Comparison of ENCODE assay signal across 8 mouse cellular contexts in genomic region chr3:34081929-34082328, GRCm38 (mm10). TPM values are rescaled to one million over a fixed set of nuclear protein-coding genes. Genes with fewer than 3 reads are reported as not detected.
DNase-seq lines count a peak whose midpoint lies in the region; ATAC-seq and TF ChIP-seq lines count a peak whose summit lies in the region.

No protein-coding gene starts in this region.

- peaks cover 9% of the 10 kb centered on the region; the same call in 1 of the 2 replicates for H3K4me1 ChIP-seq in kidney, embryonic 16.5 days (ENCODE audit: insufficient read depth, low read length)
- H3K4me1 ChIP-seq in embryonic facial prominence, embryonic 13.5 days = peaks cover 16% of the 10 kb centered on the region
- peaks cover 11% of the 10 kb centered on the region for H3K4me1 ChIP-seq in hindbrain, postnatal 0 days (ENCODE audit: insufficient read depth, low read length)
- H3K4me1 ChIP-seq in midbrain, embryonic 14.5 days (ENCODE audit: control insufficient read depth, insufficient read depth, low read length) = peaks cover 16% of the 10 kb centered on the region

- no peak for DNase-seq in kidney, adult 18-20 months
- no peak for DNase-seq in hindbrain, postnatal 0 days (ENCODE audit: low spot score)
- no peak for DNase-seq in midbrain, embryonic 14.5 days
- no peak for DNase-seq in embryo, embryonic 10.5 days (ENCODE audit: low spot score)
- no peak for DNase-seq in retina, postnatal 1 day

- peak overlapping the region; percentile 67 for H3K4me3 ChIP-seq in kidney, embryonic 16.5 days (ENCODE audit: low read length)
- peak overlapping the region; percentile 81 for H3K4me3 ChIP-seq in embryonic facial prominence, embryonic 13.5 days
- peak overlapping the region; percentile 81 for H3K4me3 ChIP-seq in hindbrain, postnatal 0 days (ENCODE audit: low read length)
- H3K4me3 ChIP-seq in midbrain, embryonic 14.5 days (replicated peaks; ENCODE audit: low read depth, low read length) = peak overlapping the region; percentile 72

- H3K27ac ChIP-seq in kidney, embryonic 16.5 days (ENCODE audit: low read length) = no peak overlapping the region
- 0 out of 2 replicates have a peak overlapping the region, but pooled peaks have one; percentile 13 for H3K27ac ChIP-seq in embryonic facial prominence, embryonic 13.5 days
- H3K27ac ChIP-seq in hindbrain, postnatal 0 days = 0 out of 2 replicates have a peak overlapping the region, but pooled peaks have one; percentile 80
- peak overlapping the region; percentile 79 for H3K27ac ChIP-seq in midbrain, embryonic 14.5 days (replicated peaks; ENCODE audit: low read depth, low read length)

- H3K9me3 ChIP-seq in kidney, embryonic 16.5 days (ENCODE audit: low read length) = no peaks in the 10 kb centered on the region
- no peaks in the 10 kb centered on the region for H3K9me3 ChIP-seq in embryonic facial prominence, embryonic 13.5 days
- no peaks in the 10 kb centered on the region for H3K9me3 ChIP-seq in hindbrain, postnatal 0 days (ENCODE audit: low read length)
- no peaks in the 10 kb centered on the region for H3K9me3 ChIP-seq in midbrain, embryonic 14.5 days (ENCODE audit: control insufficient read depth, low read length)

- H3K4me2 ChIP-seq in kidney, embryonic 16.5 days (replicated peaks; ENCODE audit: low read depth, low read length) = peak overlapping the region; percentile 49
- peak overlapping the region; percentile 64 for H3K4me2 ChIP-seq in embryonic facial prominence, embryonic 13.5 days
- peak overlapping the region; percentile 70 for H3K4me2 ChIP-seq in hindbrain, postnatal 0 days (ENCODE audit: low read depth, low read length)
- H3K4me2 ChIP-seq in midbrain, embryonic 14.5 days (ENCODE audit: low read length) = peak overlapping the region; percentile 61

- TF ChIP-seq CTCF in hindbrain, postnatal 0 days (IDR thresholded peaks at IDR 0.05; ENCODE audit: low read depth) = no peak

- peak overlapping the region; percentile 88; the same call in 1 of the 2 replicates for H3K9ac ChIP-seq in kidney, embryonic 16.5 days (replicated peaks; ENCODE audit: low read length)
- no peak overlapping the region for H3K9ac ChIP-seq in embryonic facial prominence, embryonic 13.5 days
- peak overlapping the region; percentile 81 for H3K9ac ChIP-seq in hindbrain, postnatal 0 days (replicated peaks; ENCODE audit: low read length)
- peak overlapping the region; percentile 79 for H3K9ac ChIP-seq in midbrain, embryonic 14.5 days (replicated peaks; ENCODE audit: low read length)

- whole genome bisulfite sequencing in kidney, embryonic 16.5 days = 84% methylated on average over 3 of the region's 3 CpGs
- WGBS in embryonic facial prominence, embryonic 13.5 days = 80% methylated on average over 3 of the region's 3 CpGs
- WGBS in hindbrain, postnatal 0 days = 90% methylated on average over 3 of the region's 3 CpGs
- 93% methylated on average over 3 of the region's 3 CpGs for WGBS in midbrain, embryonic 14.5 days

- H3K36me3 ChIP-seq in kidney, embryonic 16.5 days (ENCODE audit: insufficient read depth, low read length) = peaks cover 6% of the 10 kb centered on the region; the same call in 1 of the 2 replicates
- H3K36me3 ChIP-seq in embryonic facial prominence, embryonic 13.5 days = 0 out of 2 replicates have a peak, but pooled peaks cover 2% of the 10 kb centered on the region
- H3K36me3 ChIP-seq in hindbrain, postnatal 0 days (ENCODE audit: insufficient read depth, low read length) = no peaks in the 10 kb centered on the region
- peaks cover 12% of the 10 kb centered on the region for H3K36me3 ChIP-seq in midbrain, embryonic 14.5 days (ENCODE audit: control insufficient read depth, insufficient read depth, low read length)

- no peak for ATAC-seq in kidney, embryonic 16.5 days (ENCODE audit: low FRiP score, low TSS enrichment)
- no peak for ATAC-seq in embryonic facial prominence, embryonic 13.5 days (ENCODE audit: insufficient number of reproducible peaks, insufficient read depth, low FRiP score, low TSS enrichment, low read depth)
- ATAC-seq in hindbrain, postnatal 0 days = no peak
- ATAC-seq in midbrain, embryonic 14.5 days (ENCODE audit: low FRiP score, low TSS enrichment) = no peak
- no peak for ATAC-seq in erythroid progenitor cell, adult 5-6 weeks (replicated peaks; ENCODE audit: low FRiP score, poor library complexity, severe bottlenecking)

- no peaks in the 10 kb centered on the region for H3K27me3 ChIP-seq in kidney, embryonic 16.5 days (ENCODE audit: insufficient read depth, low read length)
- H3K27me3 ChIP-seq in embryonic facial prominence, embryonic 13.5 days = no peaks in the 10 kb centered on the region
- no peaks in the 10 kb centered on the region for H3K27me3 ChIP-seq in hindbrain, postnatal 0 days (ENCODE audit: insufficient read depth, low read length)
- no peaks in the 10 kb centered on the region for H3K27me3 ChIP-seq in midbrain, embryonic 14.5 days (ENCODE audit: control insufficient read depth, insufficient read depth, low read length)

RNA-seq across cellular contexts. Expression of gene Dnajc19, which starts 0.8 kb away (rescaled TPM):
- polyA plus RNA-seq in kidney, embryonic 16.5 days (2015; fragmentation: Nextera tagmentation; extraction: Ambion mirVana) = 131 and 147 TPM in 2 replicates
- polyA plus RNA-seq in embryonic facial prominence, embryonic 13.5 days (2015; fragmentation: Nextera tagmentation; extraction: Ambion mirVana) = 134 and 140 TPM in 2 replicates
- total RNA-seq in hindbrain, postnatal 0 days (2014; rRNA removed) = 83.3 and 89.5 TPM in 2 replicates
- polyA plus RNA-seq in hindbrain, postnatal 0 days (2015; fragmentation: Nextera tagmentation; extraction: Ambion mirVana) = 191 and 192 TPM in 2 replicates
- 138 and 158 TPM in 2 replicates for polyA plus RNA-seq in midbrain, embryonic 14.5 days (2014; fragmentation: Nextera tagmentation; extraction: Ambion mirVana)
- 56.6 and 69.2 TPM in 2 replicates for total RNA-seq in erythroid progenitor cell, adult 5-6 weeks (2015; ENCODE audit: low replicate concordance)
- total RNA-seq in erythroid progenitor cell, adult 5-6 weeks (2017; ENCODE audit: low replicate concordance) = 28.4 and 48.4 TPM in 2 replicates
